Mouse (Mus musculus) T-helper 1 cell (primary cell): ENCODE data around the gene Mcfd2.
"Not testable (repeated sequence)": the region's sequence is repeated elsewhere in the genome, so short reads cannot be mapped to it uniquely, and the experiment has no call there.

Experiments used
- in situ Hi-C: fragments of 300-600 bp; cut with MboI, MseI; formaldehyde crosslinking; loops from one replicate; pipeline ENCODE4 v1.15.1; 2025; ENCODE audit warnings: high pct_unique_total_duplicates

Mcfd2 gene

GRCm38 (mm10) chr17:87265792-87266186 lies at the start of gene Mcfd2:
TSS of gene Mcfd2 (minus strand) at chr17:87265935.
- in situ Hi-C loops, result no loop called here

GRCm38 (mm10) chr17:87315021-87315531 lies 49.3 kb upstream of the Mcfd2 start:
- in situ Hi-C loops, result no loop called here

- in situ Hi-C loops, result no loop called here
Measured at GRCm38 (mm10) chr17:87314530-87314946, 48.8 kb upstream of the Mcfd2 start.

- in situ Hi-C loops, result no loop called here
Measured at GRCm38 (mm10) chr17:87314121-87314520, 48.4 kb upstream of the Mcfd2 start.

GRCm38 (mm10) chr17:87312924-87313870 lies 47.5 kb upstream of the Mcfd2 start:
- in situ Hi-C loops, result no loop called here

GRCm38 (mm10) chr17:87312351-87312750 lies 46.6 kb upstream of the Mcfd2 start:
- in situ Hi-C loops, result no loop called here

- in situ Hi-C loops, result no loop called here
Measured at GRCm38 (mm10) chr17:87310497-87310896, 44.8 kb upstream of the Mcfd2 start.

- in situ Hi-C loops, result no loop called here
Measured at GRCm38 (mm10) chr17:87309073-87309788, 43.5 kb upstream of the Mcfd2 start.

- in situ Hi-C loops, result no loop called here
Measured at GRCm38 (mm10) chr17:87306746-87307145, 41.0 kb upstream of the Mcfd2 start.

GRCm38 (mm10) chr17:87305065-87305464 lies 39.3 kb upstream of the Mcfd2 start:
- in situ Hi-C loops, result no loop called here

GRCm38 (mm10) chr17:87304151-87304894 lies 38.6 kb upstream of the Mcfd2 start:
- in situ Hi-C loops, result no loop called here

GRCm38 (mm10) chr17:87302014-87302794 lies 36.5 kb upstream of the Mcfd2 start:
- in situ Hi-C loops, result no loop called here

GRCm38 (mm10) chr17:87301607-87302006 lies 35.9 kb upstream of the Mcfd2 start:
- in situ Hi-C loops, result not testable (repeated sequence)

GRCm38 (mm10) chr17:87300340-87300739 lies 34.6 kb upstream of the Mcfd2 start:
- in situ Hi-C loops, result no loop called here

GRCm38 (mm10) chr17:87298944-87299343 lies 33.2 kb upstream of the Mcfd2 start:
- in situ Hi-C loops, result no loop called here

- in situ Hi-C loops, result not testable (repeated sequence)
Measured at GRCm38 (mm10) chr17:87296701-87297100, 31.0 kb upstream of the Mcfd2 start.

- in situ Hi-C loops, result no loop called here
Measured at GRCm38 (mm10) chr17:87295738-87296137, 30.0 kb upstream of the Mcfd2 start.

- in situ Hi-C loops, result no loop called here
Measured at GRCm38 (mm10) chr17:87293125-87293524, 27.4 kb upstream of the Mcfd2 start.

- in situ Hi-C loops, result no loop called here
Measured at GRCm38 (mm10) chr17:87291782-87292181, 26.0 kb upstream of the Mcfd2 start.

GRCm38 (mm10) chr17:87291037-87291436 lies 25.3 kb upstream of the Mcfd2 start:
- in situ Hi-C loops, result no loop called here

- in situ Hi-C loops, result no loop called here
Measured at GRCm38 (mm10) chr17:87289367-87289766, 23.6 kb upstream of the Mcfd2 start.
